Mouse (Mus musculus): ENCODE measurements around the gene Nsun2. TPM values are rescaled to one million over a fixed set of nuclear protein-coding genes. Genes with fewer than 3 reads are reported as not detected.
A peak's percentile ranks its signal among the peaks of the same experiment; 100 is the strongest.
"Not testable (repeated sequence)": the region's sequence is repeated elsewhere in the genome, so short reads cannot be mapped to it uniquely, and the experiment has no call there.

Gene Nsun2
- total RNA-seq, 2 experiments from 2014 or later, result 42.8 to 50.4 TPM

DNA sequence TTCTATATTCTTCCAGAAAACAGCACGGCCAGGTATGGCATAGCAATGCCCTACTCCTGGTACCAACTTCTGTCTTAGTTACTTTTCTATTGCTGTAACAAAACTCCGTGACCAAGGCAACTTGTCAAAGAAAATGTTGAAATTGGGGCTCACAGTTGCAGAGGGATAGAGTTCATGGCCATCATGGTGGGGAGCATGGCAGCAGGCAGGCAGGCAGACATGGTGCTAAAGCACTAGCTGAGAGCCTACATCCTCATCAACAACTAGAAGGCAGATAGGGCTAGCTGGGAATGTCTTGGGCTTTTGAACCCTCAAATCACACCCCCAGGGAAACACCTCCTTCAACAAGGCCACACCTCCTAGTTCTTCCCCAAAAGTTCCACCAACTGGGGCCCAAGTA lies 17.3 kb downstream of the Nsun2 start:
- no peak for DNase-seq

DNA sequence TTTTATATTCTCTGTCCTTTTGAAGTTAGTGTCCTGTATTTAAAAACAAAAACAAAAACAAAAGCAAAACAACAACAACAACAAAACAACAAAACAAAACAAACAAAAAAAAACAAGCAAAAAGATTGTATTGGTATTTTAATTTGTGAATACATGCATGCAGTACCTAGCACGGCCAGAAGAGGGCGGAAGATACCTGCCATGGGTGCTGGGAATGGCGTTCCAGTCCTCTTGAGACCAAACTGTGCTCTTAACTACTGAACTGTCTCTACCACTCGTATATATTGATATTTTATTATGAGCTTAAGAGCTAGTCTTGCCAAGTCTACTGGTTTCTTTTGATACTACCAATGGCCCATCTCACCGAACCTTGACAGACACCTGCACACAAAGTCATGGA lies 19.5 kb downstream of the Nsun2 start:
- peak; percentile 50 for DNase-seq

DNA sequence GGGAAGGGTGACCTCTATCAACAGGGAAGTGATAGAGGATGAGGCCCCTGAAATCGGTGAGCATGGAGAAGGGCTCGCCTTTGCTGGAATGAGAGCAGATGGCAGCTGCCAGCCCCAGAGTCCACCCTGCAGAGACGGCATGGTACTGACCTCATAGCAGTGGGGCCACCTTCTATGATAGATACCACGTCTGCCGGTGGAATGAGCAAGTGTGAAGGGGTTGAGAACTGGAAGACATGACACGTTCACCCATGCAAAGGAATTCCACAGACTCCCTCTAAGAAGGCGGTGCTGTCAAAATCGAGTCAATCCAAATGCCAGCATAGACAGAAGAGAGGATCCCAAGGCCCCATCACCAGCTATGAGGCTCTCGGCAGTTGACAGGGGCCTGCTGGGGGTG lies 20.7 kb downstream of the Nsun2 start:
- no peak for DNase-seq

DNA sequence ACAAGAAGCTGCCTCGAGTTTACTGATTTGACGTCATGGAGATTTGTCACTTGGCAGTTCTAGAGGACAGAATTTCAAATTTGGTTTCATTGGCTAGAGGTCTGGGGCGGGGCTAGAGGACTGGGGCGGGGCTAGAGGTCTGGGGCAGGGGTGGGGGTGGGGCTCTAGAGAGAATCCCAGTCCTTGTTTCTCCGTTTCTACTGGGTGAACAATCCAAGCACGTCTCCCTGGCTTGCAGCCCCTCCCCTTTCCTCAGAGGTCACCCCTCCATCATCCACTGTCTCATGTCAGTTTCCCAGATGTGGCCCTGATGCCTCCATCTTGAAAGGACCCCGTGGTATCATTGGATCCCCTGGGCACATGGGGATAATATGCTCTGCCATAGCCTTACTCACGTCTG lies 21.5 kb downstream of the Nsun2 start:
- DNase-seq, result no peak

DNA sequence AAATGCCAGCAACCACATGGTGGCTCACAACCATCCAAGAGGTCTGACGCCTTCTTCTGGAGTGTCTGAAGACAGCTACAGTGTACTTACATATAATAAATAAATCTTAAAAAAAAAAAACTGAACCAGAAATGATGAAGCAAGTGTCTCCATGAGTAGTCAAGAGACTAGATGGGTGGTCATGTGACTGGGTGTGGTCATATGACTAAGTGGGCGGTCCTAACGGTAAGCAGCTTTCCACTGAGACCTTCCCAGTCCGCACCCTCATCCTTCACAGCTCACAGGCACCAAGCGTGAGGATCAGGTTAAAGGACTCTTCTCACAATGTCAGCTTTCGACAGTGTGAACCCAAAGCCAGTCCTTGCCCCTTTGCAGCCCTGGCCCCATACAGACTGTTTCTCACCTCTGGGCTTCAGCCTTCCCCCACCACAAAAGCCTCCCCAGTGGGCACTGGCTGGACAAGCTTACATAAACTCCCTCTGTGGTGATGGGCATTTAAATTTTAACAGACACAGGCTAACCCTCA lies 22.5 kb downstream of the Nsun2 start:
- no peak for DNase-seq

DNA sequence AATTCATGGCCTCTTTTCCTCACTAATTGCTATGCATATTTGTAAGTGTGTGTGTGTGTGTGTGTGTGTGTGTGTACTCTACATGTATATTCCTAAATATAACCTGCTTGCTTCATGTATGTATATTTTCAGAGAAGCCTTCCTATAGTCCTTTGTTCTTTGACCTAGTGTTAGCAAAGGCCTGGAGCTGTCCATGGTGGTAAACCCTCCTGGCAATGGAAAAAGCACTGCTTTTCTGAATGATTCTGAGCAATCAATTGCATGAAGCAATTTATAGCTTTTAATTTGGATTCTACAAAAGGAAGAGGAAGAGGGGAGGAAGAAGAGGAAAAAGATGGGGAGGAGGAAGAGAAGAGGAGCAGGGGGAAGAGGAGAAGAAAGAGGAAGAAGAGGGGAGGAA lies 23.2 kb downstream of the Nsun2 start:
- DNase-seq, result no peak

DNA sequence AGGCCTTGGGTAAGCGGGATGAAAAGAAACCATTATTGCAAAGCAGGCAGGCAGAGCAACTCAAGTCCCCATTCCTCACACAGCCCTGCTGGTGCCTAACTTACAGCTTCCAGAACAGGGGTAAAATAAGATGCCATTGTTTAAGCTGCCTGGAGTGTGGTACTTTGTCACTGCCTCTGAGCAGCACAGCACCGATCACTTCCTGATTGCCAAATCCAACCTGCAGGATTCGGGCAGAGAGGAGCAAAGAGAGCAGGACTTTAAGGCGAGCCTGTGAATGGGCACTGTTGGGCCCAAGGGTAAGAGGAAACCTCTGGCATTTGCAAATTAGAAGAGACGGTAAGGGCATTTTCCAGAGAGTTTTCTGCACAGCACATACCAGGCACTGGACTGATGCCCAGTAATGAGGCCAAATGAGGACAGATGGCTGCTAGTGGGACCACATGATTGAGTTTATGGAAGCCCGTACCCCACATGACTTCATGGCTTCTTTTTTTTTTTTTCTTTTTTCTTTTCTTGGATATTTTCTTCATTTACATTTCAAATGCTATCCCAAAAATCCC lies 24.6 kb downstream of the Nsun2 start:
- no peak for DNase-seq

DNA sequence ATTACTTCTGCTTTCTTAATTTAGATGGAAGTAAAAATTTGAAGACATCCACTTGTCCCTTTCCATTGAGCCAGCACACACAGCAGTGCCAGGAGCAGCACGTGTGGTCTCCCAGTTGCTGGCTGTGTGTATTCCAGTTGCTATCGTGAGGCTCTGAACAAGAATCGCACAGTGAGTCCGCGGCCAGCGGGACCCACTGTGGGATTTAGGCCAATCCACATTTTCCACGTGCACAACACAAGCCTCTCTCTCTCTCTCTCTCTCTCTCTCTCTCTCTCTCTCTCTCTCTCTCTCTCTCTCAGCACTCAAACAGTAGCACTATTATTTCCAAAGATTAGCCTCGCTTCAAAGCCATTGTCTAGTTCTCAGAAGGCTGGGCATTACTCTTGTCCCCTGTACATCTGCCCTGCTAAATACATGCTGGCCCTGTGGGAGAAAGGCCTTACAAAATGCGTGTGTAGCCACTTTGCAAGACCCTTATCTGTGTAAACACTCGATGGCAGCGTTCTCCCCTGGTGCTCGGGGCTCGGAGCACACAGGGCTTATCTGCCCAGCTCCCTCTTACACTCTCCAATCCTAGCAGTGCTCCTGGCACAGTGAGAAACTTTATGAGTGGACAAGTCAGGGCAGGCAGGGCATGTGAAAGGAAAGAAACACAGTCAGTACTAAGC lies 25.9 kb downstream of the Nsun2 start:
- no peak for DNase-seq

DNA sequence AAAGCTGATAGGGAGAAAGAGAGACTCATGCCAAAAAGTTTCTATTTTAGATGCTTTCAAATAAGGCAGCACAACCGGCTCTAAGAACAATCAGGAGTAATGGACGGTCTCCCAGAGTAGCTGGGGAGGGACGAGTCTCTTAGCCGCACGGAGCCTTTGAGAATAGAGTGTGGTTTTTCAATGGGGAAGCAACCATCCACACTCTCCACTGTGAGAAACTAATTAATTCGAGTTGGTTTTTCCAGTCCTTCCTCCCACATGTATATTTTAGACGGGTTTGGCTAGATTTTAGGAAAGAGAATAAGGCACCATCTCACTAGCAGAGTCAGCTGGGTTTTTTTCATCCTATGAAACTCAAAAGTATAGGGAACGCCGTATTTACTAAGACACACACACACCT lies 28.5 kb downstream of the Nsun2 start:
- no peak for DNase-seq

DNA sequence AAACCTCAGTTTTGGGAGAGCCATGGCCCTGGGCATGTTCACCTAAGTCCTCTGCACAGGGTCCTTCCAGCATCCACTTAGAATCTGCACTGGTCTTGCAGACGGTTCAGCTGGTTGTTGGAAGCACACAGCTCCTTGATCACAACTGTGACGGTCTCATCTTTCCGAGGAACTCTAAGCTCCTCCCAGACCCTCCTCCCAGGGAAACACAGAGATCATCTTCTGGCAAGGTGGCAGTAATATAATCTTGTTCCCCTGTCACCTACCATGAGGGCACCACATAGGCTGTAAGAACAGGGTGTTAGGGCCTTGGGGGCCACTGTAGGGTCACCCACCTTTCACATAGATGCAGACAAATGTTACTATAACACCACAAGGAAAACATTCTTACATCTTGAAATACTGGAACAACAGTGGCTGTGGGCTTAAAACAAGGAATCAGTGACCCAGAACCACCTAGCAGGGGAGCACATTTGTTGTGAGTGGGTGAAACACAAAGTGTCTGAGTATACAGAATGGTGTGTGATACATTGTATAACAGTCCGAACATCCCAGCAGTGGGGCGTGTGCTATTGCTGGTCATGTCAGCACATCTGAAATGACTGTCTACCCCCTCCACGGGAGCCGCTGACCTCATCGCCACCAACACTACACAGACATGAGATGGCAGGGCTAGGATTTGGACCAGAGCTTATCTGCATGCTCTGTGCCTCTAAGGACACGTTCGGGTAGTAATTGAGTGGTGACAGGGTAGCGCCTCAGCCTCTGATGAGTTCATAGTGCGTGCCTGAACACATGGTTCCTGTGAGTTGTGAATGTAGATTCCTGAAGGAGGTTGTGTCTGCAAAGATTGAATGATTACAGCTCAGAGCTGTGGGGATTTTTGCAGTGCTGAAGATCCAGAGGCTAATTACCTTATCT lies 29.4 kb downstream of the Nsun2 start:
- DNase-seq, result no peak

DNA sequence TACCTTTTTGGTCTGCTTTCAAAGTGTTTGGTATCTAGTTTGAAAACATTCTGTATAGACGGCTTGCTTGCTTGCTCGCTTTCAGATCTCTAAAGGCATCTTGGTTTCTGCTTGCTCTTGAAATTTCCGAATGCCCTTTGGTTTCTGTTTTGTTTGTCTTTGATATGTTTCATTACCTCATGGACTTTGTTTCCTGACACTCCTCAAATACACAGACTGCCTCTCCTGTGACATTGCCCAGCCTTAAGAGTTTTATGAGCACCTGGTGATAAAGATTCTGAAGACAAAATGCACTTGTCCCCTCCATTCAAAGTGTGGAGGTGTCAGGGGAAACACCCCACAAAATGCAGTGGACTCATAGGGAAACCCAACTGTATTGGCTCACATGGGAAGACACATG lies 30.4 kb downstream of the Nsun2 start:
- DNase-seq, result no peak

DNA sequence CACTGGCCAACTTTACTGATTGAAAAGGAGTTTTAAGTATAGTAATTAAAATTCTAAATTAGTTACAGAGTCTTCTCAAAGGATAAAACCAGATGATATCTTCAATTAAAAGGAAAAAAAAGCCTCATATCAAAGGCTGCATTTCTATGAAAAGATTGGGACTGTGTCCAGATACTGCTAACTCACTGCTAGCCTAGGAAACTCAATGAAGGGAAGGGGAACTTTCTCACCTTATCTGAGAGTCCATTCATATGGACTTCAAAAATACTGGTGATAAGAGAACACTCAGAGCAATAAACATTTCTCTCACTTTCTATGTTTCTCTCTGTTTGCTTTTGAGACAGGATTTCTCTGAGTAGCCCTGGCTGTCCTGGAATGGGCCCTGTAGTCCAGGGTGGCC lies 31.0 kb downstream of the Nsun2 start:
- DNase-seq, result no peak

DNA sequence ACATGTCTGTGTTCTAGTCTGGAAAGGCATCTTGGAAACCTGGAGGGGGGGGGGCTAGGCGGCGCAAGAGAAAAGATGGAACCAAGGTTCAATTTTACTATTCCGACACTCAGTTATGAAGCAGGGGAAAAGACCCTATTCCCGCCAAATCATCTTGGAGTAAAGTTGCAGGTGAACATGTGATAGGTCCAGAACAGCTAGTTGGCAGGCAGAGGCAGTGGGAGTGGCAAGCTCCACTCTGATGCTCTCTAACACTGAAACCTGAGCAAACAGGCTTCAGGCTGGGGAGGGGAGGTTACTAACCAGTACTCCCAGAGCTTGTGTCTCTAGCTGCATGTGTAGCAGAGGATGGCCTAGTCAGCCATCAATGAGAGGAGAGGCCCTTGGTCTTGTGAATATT lies 31.9 kb downstream of the Nsun2 start:
- not testable (repeated sequence) for DNase-seq

DNA sequence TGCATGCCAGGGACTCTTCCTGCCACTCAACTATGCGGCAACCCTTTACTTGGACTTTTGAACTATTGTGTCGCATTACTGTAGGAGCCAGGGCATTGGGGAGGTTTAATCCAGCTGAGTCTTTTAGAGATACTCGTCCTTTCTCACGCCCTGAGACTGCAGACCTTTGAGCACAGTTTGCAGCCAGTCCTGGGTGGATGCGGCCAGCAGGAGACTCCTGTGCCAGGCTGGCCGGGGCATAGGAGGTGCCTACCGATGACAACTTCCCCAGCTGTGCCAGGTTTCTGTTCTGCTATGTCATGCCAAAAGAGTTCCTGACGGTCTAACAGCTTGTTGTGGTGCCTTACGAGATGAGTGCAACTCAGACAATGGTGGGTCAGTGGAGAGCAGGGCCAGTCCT lies 35.7 kb downstream of the Nsun2 start:
- DNase-seq, result no peak

DNA sequence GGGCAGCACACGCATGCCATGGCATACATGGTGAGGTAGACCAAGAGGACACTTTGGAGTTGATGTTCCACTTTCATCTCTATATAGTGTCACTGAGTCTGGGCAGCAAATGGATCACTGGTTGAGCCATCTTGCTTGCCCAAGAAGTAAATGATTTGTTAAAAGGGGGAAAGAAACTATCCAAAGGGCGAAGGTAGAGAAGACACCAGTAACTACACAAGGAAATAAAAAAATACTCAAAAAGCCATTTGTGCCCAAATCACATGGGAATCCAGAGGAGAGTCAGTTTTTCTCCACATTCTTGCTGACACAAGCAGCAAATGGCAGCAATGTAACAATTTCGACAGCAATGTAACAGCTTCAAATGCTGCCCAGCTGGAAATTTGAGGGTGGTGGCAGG lies 39.0 kb downstream of the Nsun2 start:
- no peak for DNase-seq

DNA sequence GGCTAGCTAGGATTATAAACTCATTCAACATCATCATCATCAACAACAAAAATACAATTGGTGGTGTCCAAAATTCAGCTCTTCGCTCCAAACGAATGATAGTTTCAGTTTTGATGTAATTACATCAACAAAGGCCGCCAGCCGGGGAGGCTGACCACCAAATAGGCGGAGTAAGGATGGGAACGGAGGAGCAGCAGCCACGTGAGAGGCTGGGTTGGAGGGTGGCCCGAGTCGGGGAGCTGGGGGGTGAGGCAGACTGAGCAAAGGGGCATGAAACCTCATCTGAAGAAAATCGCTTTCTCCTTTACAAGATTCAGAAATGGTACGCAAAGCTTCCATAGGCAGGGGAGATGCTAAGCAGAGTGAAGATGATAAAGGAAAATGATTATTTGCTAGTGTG lies 43.1 kb downstream of the Nsun2 start:
- peak; percentile 29 for DNase-seq

DNA sequence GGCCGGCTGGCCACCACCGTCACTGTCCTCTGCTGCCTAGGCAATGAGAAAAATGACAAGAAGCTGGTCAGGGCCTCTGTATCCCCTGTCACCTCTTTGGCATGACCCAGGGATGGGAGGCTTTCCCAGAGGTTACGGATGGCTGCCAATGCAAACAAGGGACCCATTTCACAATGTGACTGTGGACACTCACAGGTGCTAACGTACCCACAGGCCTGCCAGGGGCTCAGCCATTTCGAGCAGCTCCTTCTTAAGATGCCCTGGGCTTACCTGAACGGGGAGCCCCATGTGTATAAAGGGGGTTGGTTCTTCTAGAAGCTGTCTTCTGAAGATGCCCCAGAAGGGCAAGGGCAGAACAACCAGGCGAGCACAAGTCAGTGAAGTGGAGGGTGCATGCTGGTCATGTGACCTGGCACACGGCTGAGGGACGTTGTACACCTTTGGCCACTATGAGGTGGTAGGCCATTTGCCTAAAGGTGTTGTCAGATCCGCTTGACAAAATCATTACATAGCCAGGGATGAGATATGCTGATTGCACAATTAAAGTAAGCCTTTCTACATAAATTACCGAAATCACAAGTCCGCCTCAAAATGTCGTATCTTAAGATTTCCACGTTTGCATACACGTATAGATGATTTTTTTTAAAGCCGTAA lies 43.8 kb downstream of the Nsun2 start:
- no peak for DNase-seq

DNA sequence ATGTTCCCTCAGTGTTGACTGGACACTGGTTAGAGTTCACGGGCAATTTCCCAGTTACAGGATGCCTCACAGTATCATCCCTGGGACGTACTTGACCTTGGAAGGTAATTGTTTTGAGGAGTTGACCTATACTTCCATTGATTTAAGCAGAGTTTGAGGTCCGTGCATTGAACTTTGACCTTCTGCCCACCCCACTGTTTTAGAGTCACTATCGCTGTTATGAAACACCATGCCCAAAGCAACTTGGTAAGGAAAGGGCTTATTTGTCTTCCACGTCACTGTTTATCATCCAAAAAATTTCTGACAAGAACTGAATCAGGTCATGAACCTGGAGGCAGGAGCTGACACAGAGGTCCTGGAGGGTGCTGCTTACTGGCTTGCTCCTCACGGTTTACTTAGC lies 48.9 kb downstream of the Nsun2 start:
- DNase-seq, result no peak

DNA sequence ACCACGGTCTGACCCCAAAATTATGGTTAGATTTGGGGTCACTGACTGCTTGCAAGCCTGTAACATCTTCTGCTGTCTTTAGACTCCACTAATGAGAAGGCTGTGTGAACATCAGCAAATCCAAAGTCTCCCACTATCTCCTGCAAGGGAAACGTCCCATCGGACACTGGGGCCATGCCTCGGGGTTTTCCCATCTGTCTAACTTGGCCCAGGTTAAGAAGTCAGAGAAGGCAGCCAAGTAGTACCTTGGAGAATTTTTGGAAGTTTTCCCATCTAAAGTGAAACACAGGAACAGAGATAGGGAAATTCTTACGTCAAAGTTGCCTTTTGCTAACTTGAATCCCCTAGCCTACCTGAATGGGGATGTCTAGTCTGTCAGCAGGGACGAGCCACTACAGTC lies 50.0 kb downstream of the Nsun2 start:
- DNase-seq, result no peak

DNA sequence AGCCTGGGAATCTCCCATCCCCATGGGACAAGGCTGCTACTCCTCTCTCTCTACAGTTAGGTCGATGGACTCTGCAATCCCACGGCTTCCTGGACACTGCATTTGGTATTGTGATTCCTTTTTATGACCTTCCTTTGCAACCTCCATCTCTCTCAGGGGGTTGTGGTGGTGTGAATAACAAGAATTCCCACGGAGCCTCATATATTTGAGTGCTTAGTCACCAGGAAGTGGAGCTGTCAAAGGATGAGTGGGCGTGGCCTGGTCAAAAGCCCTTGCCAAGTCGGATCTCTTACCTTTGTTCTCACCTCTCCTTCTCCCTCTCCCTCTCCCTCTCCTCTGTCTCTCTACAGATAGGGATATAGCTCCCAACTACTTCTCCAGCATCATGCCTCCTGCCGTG lies 52.3 kb downstream of the Nsun2 start:
- no peak for DNase-seq

DNA sequence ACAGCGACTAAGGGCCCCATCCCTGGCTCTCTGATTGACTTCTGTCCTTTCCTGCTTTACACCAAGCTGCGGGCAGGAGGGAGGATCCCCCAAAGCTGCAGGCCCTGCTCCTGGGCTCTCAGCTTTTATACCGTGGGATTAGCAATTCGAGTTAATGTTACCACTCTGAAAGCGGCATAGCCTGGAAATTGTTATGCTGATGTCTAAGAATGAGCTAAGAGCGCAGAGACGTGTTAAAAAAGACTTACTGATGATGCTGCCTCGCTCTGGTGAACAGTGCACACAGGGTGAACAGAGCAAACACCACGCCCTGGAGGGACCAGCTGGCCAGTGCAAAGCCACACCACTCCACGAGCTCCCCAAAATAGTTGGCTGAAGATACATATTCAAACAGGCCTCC lies 52.8 kb downstream of the Nsun2 start:
- DNase-seq, result no peak

DNA sequence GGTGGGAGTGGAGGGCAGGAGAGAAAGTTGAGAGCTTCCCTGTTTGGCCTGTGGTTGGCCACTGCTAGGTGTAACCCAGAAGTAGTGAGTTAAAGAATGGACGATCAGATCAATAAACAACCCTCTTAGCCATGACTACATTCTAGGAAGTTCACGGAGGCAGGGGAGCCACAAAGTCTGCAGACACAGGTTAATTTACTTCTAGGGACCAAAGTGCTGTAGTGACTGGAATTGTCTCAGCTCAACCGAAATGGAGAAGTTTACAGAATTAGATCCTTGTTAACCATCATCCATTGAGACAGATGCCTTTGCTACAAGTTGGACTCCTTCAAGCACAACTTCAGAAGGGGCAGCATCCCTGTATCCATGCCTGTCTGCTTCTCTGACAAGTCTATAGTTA lies 54.3 kb downstream of the Nsun2 start:
- no peak for DNase-seq

DNA sequence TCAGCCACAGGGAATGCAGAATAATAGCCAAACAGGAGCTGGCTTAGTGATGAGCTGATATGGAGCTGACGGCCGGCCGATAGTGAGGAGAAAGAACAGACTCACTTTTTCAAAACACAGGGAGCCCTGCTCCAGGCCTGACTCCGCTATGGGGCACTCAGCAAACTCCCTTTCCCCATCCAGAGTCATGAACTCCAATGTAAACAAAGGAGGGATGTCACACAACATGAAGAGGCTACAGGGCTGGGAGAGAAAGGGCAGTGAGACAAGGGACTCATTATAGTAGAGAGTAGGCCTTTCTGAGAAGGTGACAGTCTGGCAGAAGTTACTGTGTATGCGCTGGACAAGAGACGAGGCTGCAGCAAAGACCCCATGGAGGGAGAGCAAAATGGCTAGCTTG lies 54.7 kb downstream of the Nsun2 start:
- no peak for DNase-seq

Measured in gastrocnemius, postnatal 10 days (tissue).